Mouse (Mus musculus) left cerebral cortex, adult 2 months (tissue): Measurements from ENCODE around the gene Cyp1a1. TPM values are rescaled to one million over a fixed set of nuclear protein-coding genes. Genes with fewer than 3 reads are reported as not detected.

Experiments used
- DNase-seq, 2 experiments: peaks; one replicate each; pipeline ENCODE4 v3.0.0; 2021 to 2022; ENCODE audit warnings: low spot score in 2 of 2, mixed read lengths in 1 of 2; ENCODE audit errors: extremely low spot score in 1 of 2
- H3K27ac ChIP-seq: fragments of 200-600 bp; 2 replicates; pipeline ENCODE4 v1.8.1; 2022
- H3K4me3 ChIP-seq: fragments of 200-600 bp; 2 replicates; pipeline ENCODE4 v1.8.1; 2022
- CTCF ChIP-seq: fragments of 200-600 bp; IDR thresholded peaks from 2 replicates; pipeline ENCODE4 v1.8.1; 2022; ENCODE audit warnings: antibody characterized with exemption, mild to moderate bottlenecking, moderate library complexity
- intact Hi-C: fragments of 180-260 bp; cut with DNase I; formaldehyde crosslinking; loops from one replicate; pipeline ENCODE4 v1.15.1; 2025
- total RNA-seq, 2 experiments: library from RNA; stranded (reverse); gene quantifications; 2 replicates each; pipeline ENCODE4 v1.2.3; 2021

The Cyp1a1 gene
- total RNA-seq, 2 experiments from 2014 or later: 0.16 TPM

GRCm38 (mm10) chr9:57748831-57749230, 61.1 kb downstream of the Cyp1a1 start:
- no peak overlapping the region for H3K4me3 ChIP-seq
- no peak for TF ChIP-seq CTCF
- DNase-seq: no peak
- intact Hi-C loops: no loop called here
- H3K27ac ChIP-seq: peak overlapping the region; percentile 2; the same call in 1 of the 2 replicates

DNA sequence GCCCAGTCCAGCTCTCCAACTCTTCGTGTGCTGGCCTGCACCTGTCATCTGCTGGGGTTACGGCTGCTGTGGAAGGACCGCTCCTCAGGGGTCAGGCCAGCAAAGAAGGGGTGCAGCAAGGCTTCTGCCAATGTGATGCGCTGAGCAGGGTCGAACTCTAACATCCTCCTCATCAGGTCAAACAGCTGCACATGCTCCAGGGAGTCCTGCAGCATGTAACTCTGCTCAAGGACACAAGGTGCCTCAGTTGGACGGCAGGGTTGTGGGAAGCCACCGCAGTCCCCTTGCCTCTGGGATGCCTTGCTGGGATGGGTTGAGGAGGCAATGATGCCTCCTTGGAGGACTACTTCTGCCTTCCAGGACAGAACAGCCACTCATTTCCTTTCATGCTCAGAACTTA, 63.2 kb downstream of the Cyp1a1 start:
- H3K27ac ChIP-seq: no peak overlapping the region
- intact Hi-C loops: no loop called here
- no peak for DNase-seq
- no peak for TF ChIP-seq CTCF
- no peak overlapping the region for H3K4me3 ChIP-seq

Other genes with a start within 250 kb of the Cyp1a1 start
- gene Ppcdc, start 247.8 kb upstream of the Cyp1a1 start, total RNA-seq: 10 to 100 TPM; 16.3 to 16.8 TPM
- 100 to 1,000 TPM; 379 TPM for gene Scamp5, start 219.9 kb upstream of the Cyp1a1 start, total RNA-seq
- gene Rpp25, start 183.9 kb upstream of the Cyp1a1 start, total RNA-seq: 10 to 100 TPM; 16.9 to 18.5 TPM
- gene Cox5a, start 166.7 kb upstream of the Cyp1a1 start, total RNA-seq: 100 to 1,000 TPM; 374 to 440 TPM
- gene Fam219b, start 150.4 kb upstream of the Cyp1a1 start, total RNA-seq: 10 to 100 TPM; 18.1 to 21.6 TPM
- 10 to 100 TPM; 63.4 to 76.9 TPM for gene Mpi, start 135.2 kb upstream of the Cyp1a1 start, total RNA-seq
- gene Scamp2, start 127.0 kb upstream of the Cyp1a1 start, total RNA-seq: 10 to 100 TPM; 19.8 to 22.3 TPM
- 10 to 100 TPM; 36.3 to 37.1 TPM for gene Ulk3, start 98.5 kb upstream of the Cyp1a1 start, total RNA-seq
- 1 to 10 TPM; 9.1 to 9.6 TPM for gene Cplx3, start 81.6 kb upstream of the Cyp1a1 start, total RNA-seq
- not detected for gene Lman1l, start 67.2 kb upstream of the Cyp1a1 start, total RNA-seq
- 10 to 100 TPM; 32.9 to 39.6 TPM for gene Csk, start 34.3 kb upstream of the Cyp1a1 start, total RNA-seq
- not detected for gene Cyp1a2, start 4.2 kb upstream of the Cyp1a1 start, total RNA-seq
- 10 to 100 TPM; 13.8 to 14.2 TPM for gene Edc3, start 20.6 kb downstream of the Cyp1a1 start, total RNA-seq
- 10 to 100 TPM; 86.8 to 96.3 TPM for gene Clk3, start 77.9 kb downstream of the Cyp1a1 start, total RNA-seq
- 10 to 100 TPM; 10.9 to 14.8 TPM for gene Arid3b, start 148.9 kb downstream of the Cyp1a1 start, total RNA-seq
- gene Ubl7, start 223.1 kb downstream of the Cyp1a1 start, total RNA-seq: 100 to 1,000 TPM; 101 to 109 TPM